Mouse (Mus musculus) thymus, adult 2 months (tissue): ENCODE measurements at regions not wholly inside any gene's neighbourhood (a gene's known extent, or its start where the extent isn't known, plus 50 kb on each side); places are given as distances from the start of the nearest gene placed in this dataset.

Experiments
- DNase-seq: peaks from one replicate; pipeline ENCODE4 v3.0.0; 2021
- H3K27ac ChIP-seq: fragments of 200-500 bp; 2 replicates; pipeline ENCODE4 v1.5.1; 2012; ENCODE audit warnings: low read length, control low read depth; ENCODE audit not compliant: control insufficient read depth, insufficient read depth
- H3K27me3 ChIP-seq: fragments of 200-500 bp; 2 replicates; pipeline ENCODE4 v1.6.1; 2012; ENCODE audit warnings: mild to moderate bottlenecking, low read length, moderate library complexity, mixed read lengths; ENCODE audit not compliant: control insufficient read depth, insufficient read depth
- H3K36me3 ChIP-seq: fragments of 200-500 bp; 2 replicates; pipeline ENCODE4 v1.6.1; 2012; ENCODE audit warnings: mild to moderate bottlenecking, low read length, moderate library complexity; ENCODE audit not compliant: control insufficient read depth, insufficient read depth
- H3K4me1 ChIP-seq: fragments of 200-500 bp; replicated peaks from 2 replicates; pipeline ENCODE4 v1.6.1; 2012; ENCODE audit warnings: low read length; ENCODE audit not compliant: control insufficient read depth, insufficient read depth
- H3K4me3 ChIP-seq: fragments of 200-500 bp; 2 replicates; pipeline ENCODE4 v1.5.1; 2012; ENCODE audit warnings: mild to moderate bottlenecking, low read length, control low read depth, moderate library complexity; ENCODE audit not compliant: control insufficient read depth, insufficient read depth
- CTCF ChIP-seq: fragments of 200-500 bp; IDR thresholded peaks from 2 replicates; pipeline ENCODE4 v1.5.1; 2012; ENCODE audit warnings: mild to moderate bottlenecking, control low read depth, low read length, moderate library complexity, borderline replicate concordance; ENCODE audit not compliant: control insufficient read depth, poor library complexity, insufficient read depth; ENCODE audit errors: extremely low read depth
- POLR2A ChIP-seq: fragments of 200-500 bp; IDR thresholded peaks from 2 replicates; pipeline ENCODE4 v1.6.1; 2012; ENCODE audit warnings: mild to moderate bottlenecking, low read length, control low read depth, moderate library complexity; ENCODE audit not compliant: control insufficient read depth, poor library complexity, insufficient read depth; ENCODE audit errors: extremely low read depth
- WGBS: fragments of 180-500 bp; shearing (Covaris S2); methylation state at CpG from one replicate; pipeline ENCODE4 v1.1.7; 2018; 5-methylcytosine and 5-hydroxymethylcytosine counted together

DNA sequence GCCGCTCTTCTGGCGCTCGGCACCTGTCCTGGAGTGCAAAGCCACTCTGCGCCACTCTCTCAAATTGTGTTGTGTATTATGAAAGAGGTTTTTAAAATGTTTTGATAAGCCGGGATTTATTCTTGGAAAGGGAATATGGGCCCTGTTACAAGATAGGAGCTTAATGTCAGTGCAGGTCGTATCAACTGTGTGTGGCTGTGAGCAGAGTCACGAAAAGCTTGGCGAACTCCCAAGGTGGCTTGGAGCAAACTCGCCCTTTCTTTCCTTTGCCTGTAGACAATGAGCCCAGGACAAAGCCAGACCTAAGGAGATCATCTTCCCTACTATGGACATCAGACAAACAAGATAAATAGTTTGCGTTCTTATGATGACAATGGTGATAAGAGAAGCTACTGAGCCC lies 74.3 kb upstream of the Map4k3 start:
- TF ChIP-seq CTCF (no peak), POLR2A (no peak)
- H3K27ac ChIP-seq = no peak overlapping the region
- H3K27me3 ChIP-seq = no peaks in the 10 kb centered on the region
- DNase-seq = no peak
- H3K36me3 ChIP-seq = no peaks in the 10 kb centered on the region
- H3K4me3 ChIP-seq = no peak overlapping the region
- peaks cover 9% of the 10 kb centered on the region for H3K4me1 ChIP-seq
- WGBS = 96% methylated on average over 10 of the region's 10 CpGs

DNA sequence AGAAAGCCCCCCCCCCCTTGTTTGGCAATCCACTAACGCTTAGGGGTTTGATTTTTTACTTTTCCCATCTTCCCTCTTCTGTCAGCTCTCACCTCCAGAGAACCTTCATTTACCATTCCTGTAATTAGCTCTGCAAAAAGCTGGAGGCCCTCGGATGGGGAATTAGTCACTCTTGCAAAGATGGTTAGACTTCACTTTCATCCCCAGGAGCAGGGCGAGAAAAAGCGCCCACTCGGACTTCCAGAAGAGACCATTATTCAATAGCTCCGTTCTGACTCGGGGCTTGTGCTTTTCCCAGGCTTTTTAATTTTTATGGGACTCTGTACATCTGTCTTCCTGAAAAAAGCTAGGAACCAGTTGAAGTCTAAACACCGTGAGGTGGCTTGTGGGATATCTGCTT lies 73.7 kb upstream of the Map4k3 start:
- no peaks in the 10 kb centered on the region for H3K27me3 ChIP-seq
- TF ChIP-seq CTCF (no peak), POLR2A (no peak)
- no peak overlapping the region for H3K4me3 ChIP-seq
- no peak for DNase-seq
- no peak overlapping the region for H3K27ac ChIP-seq
- 85% methylated on average over 8 of the region's 8 CpGs for WGBS
- no peaks in the 10 kb centered on the region for H3K36me3 ChIP-seq
- peaks cover 9% of the 10 kb centered on the region for H3K4me1 ChIP-seq

DNA sequence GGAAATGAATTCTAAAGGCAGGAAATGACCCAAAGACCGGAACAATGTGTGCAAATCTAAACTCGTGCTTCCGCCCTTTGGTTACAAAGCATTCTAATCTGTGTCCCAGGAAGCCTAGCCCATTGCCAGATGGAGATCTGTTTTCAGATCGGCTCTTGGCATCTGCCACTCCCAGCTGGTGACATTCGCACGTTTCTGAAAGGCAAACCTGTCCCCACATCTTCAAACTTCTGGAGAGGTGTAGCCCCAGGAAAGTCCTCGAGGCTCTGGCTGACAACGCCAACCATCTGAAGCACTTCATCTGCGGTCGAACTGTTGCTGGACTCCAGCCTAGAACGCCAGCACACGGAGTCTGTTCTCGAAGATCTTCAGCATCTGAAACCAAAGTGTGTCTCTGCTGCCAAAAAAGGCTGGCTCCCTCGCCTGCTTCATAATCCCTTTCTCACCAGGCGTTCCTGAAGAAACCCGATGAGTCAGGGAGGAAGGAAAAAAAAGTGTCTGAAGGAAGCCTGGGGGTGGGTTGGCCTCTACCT lies 73.2 kb upstream of the Map4k3 start:
- H3K4me1 ChIP-seq = peaks cover 9% of the 10 kb centered on the region
- no peaks in the 10 kb centered on the region for H3K36me3 ChIP-seq
- DNase-seq = peak; percentile 6
- WGBS = 10% methylated on average over 16 of the region's 16 CpGs
- no peak overlapping the region for H3K27ac ChIP-seq
- peak overlapping the region; percentile 21; the same call in 1 of the 2 replicates for H3K4me3 ChIP-seq
- H3K27me3 ChIP-seq = no peaks in the 10 kb centered on the region
- TF ChIP-seq POLR2A (no peak), CTCF (no peak)

DNA sequence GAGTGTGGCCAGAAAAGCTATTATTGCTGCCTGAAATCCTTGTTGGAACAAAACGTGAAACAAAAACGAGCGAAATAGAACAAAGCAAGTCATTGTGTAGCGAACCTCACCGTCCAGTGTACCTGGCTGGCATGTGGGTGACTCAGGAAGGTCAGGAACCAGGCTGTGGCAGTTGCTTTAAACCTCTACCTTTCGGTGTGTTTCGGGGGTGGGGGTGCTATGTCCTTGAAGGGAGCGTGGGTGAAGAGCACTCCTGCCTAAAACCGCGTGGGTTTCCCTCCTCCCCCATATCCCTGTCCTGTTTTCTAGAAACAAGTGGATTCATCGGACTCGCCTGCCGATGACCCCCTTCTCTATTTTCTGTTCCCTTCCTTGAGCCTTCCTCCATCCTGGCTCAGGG lies 72.6 kb upstream of the Map4k3 start:
- H3K27me3 ChIP-seq = no peaks in the 10 kb centered on the region
- H3K36me3 ChIP-seq = no peaks in the 10 kb centered on the region
- peak overlapping the region; percentile 20; the same call in 1 of the 2 replicates for H3K4me3 ChIP-seq
- WGBS = 63% methylated on average over 13 of the region's 13 CpGs
- H3K27ac ChIP-seq = no peak overlapping the region
- peaks cover 9% of the 10 kb centered on the region for H3K4me1 ChIP-seq
- TF ChIP-seq CTCF = no peak
- no peak for TF ChIP-seq POLR2A
- no peak for DNase-seq

DNA sequence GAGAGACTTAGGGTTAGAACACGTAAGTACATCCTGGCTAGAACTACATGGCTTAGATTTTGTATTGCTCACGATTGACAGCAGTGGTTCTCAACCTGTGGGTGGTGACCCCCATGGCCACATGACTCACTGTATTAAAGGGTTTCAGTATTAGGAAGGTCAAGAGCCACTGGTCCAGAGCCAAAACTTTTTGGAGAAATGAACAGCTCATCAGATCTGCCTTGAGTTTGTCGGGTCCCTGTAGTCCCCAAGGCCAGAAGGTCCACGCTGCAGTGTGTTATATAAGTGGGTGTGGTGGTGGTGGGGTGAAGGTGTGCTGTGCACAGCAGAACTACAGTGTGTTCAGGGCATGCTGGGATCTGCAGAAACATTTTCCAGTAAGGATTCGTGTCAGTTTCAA lies 72.2 kb upstream of the Map4k3 start:
- WGBS = 85% methylated on average over 5 of the region's 5 CpGs
- Histone ChIP-seq H3K27me3 (no peaks in the 10 kb centered on the region), H3K4me1 (peaks cover 9% of the 10 kb centered on the region), H3K27ac (no peak overlapping the region), H3K4me3 (no peak overlapping the region), H3K36me3 (no peaks in the 10 kb centered on the region)
- no peak for DNase-seq
- TF ChIP-seq POLR2A (no peak), CTCF (no peak)

DNA sequence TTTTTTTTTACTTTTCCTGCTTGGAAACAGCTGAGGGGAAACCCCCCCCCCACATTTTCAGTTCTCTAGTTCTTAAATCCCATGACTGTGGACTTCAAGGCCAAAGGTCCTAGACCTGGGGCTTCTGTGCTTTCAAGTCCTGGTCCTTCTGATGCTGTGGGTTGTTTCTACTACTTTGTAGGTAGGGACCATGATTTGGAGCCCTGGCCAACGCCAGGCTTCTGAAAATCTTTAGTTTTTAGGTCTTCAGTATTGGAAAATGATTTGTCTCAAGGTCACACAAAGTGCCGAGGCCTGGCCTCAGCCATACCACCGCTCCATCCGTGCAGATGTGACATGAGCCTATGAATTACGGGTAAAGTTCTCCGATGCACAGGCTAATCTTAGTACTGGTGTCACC lies 70.8 kb upstream of the Map4k3 start:
- H3K4me3 ChIP-seq = no peak overlapping the region
- peaks cover 9% of the 10 kb centered on the region for H3K4me1 ChIP-seq
- H3K27me3 ChIP-seq = no peaks in the 10 kb centered on the region
- no peak overlapping the region for H3K27ac ChIP-seq
- H3K36me3 ChIP-seq = no peaks in the 10 kb centered on the region
- no peak for DNase-seq
- TF ChIP-seq CTCF = no peak
- no peak for TF ChIP-seq POLR2A
- 96% methylated on average over 6 of the region's 6 CpGs for WGBS
